Mouse (Mus musculus) stomach, embryonic 15.5 days (tissue): ENCODE measurements around the gene Wscd2. TPM values are rescaled to one million over a fixed set of nuclear protein-coding genes. Genes with fewer than 3 reads are reported as not detected.
"Not testable (repeated sequence)": the region's sequence is repeated elsewhere in the genome, so short reads cannot be mapped to it uniquely, and the experiment has no call there.

Experiments used
- ATAC-seq: fragments of 200-750 bp; cut with Nextera tagmentation; 2 replicates; pipeline ENCODE4 v1.8.0; 2017; ENCODE audit warnings: low read depth, moderate number of reproducible peaks, moderate TSS enrichment; ENCODE audit not compliant: insufficient read depth, low FRiP score
- H3K27ac ChIP-seq: fragments of 300-500 bp; sonication (generic); 2 replicates; pipeline ENCODE4 v1.5.1; 2015; ENCODE audit warnings: mild to moderate bottlenecking, inconsistent platforms
- H3K27me3 ChIP-seq: fragments of 300-500 bp; sonication (generic); replicated peaks from 2 replicates; pipeline ENCODE4 v1.6.1; 2015; ENCODE audit warnings: inconsistent platforms
- H3K36me3 ChIP-seq: fragments of 300-500 bp; sonication (generic); 2 replicates; pipeline ENCODE4 v1.6.1; 2015; ENCODE audit warnings: inconsistent platforms
- H3K4me1 ChIP-seq: fragments of 300-500 bp; sonication (generic); 2 replicates; pipeline ENCODE4 v1.6.1; 2015; ENCODE audit warnings: inconsistent platforms
- H3K4me2 ChIP-seq: fragments of 300-500 bp; sonication (generic); 2 replicates; pipeline ENCODE4 v1.6.1; 2015; ENCODE audit warnings: mild to moderate bottlenecking, inconsistent platforms
- H3K4me3 ChIP-seq: fragments of 300-500 bp; sonication (generic); replicated peaks from 2 replicates; pipeline ENCODE4 v1.5.1; 2015; ENCODE audit warnings: inconsistent platforms
- H3K9ac ChIP-seq: fragments of 300-500 bp; sonication (generic); 2 replicates; pipeline ENCODE4 v1.6.1; 2015; ENCODE audit warnings: inconsistent platforms
- H3K9me3 ChIP-seq: fragments of 300-500 bp; sonication (generic); 2 replicates; pipeline ENCODE4 v1.6.1; 2016; ENCODE audit warnings: inconsistent platforms
- WGBS: fragments of 180-500 bp; shearing (Covaris S2); methylation state at CpG from one replicate; pipeline ENCODE4 v1.1.7; 2015; 5-methylcytosine and 5-hydroxymethylcytosine counted together
- polyA plus RNA-seq: library from polyadenylated mRNA; unstranded; fragments of >200 nt; fragmentation: Nextera tagmentation; extraction: Ambion mirVana; gene quantifications from 2 replicates; pipeline ENCODE4 v1.2.1, GENCODE M21; 2015

Wscd2 gene
- polyA plus RNA-seq, 1 experiment from 2014 or later: 6.5 TPM

DNA sequence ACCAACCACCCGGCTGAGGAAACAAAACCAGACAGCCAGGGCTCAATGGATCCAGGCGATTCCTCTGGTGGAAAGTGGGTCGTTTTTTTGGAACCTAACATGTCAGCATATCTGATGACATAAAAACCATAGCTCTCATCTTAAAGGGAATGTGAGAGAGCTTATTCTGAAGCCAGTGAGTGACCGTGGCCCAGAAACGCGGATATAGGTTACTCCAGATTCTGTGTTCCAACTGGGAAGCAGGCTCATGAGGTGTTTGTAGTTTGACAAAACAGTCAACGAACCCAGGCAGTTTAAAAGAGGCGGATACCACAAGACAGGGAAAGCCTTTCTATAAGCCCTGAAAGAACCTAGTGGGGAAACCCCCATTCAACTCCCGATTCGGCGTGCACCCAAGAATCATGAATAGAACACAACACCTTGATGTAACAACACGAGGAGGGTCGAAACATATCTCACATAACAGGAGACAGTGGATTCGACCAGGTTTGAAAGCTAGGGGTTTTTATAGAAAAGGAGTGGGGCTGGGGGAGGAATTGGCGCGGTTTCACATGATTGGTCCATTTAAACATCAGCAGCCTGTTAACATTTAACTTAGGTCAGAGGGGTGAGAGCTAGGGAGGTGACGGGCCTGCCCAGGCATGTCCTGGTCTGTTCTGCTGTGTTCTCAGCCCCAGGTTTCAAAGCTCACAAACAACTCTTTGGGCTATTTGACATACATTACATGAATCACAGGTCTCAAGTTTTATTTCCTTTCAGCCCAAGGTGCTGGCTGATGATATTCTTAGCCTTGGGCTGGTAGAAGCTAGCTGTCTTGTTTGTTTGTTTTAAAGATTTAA, 95.7 kb downstream of the Wscd2 start:
- H3K36me3 ChIP-seq, H3K4me3 ChIP-seq, H3K9ac ChIP-seq, ATAC-seq, H3K4me2 ChIP-seq, H3K27me3 ChIP-seq, H3K9me3 ChIP-seq, H3K4me1 ChIP-seq, H3K27ac ChIP-seq: not testable (repeated sequence)
- WGBS: 74% methylated on average over 17 of the region's 17 CpGs

DNA sequence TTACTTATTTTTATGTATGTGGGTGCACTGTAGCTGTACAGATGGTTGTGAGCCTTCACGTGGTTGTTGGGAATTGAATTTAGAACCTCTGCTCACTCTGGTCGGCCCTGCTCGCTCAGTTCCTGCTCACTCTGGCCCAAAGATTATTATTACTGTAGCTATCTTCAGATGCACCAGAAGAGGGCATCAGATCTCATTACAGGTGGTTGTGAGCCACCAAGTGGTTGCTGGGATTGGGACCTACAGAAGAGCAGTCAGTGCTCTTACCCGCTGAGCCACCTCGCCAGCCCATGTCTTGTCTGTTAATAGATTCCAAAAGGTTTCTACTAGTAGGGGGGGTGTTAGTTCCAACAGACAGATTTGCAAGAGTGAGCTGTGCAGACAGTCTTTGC, 96.3 kb downstream of the Wscd2 start:
- WGBS: 58% methylated on average over 5 of the region's 5 CpGs
- not testable (repeated sequence) for H3K4me2 ChIP-seq, H3K27ac ChIP-seq, H3K9ac ChIP-seq, H3K4me1 ChIP-seq, ATAC-seq, H3K36me3 ChIP-seq, H3K9me3 ChIP-seq, H3K4me3 ChIP-seq, H3K27me3 ChIP-seq

DNA sequence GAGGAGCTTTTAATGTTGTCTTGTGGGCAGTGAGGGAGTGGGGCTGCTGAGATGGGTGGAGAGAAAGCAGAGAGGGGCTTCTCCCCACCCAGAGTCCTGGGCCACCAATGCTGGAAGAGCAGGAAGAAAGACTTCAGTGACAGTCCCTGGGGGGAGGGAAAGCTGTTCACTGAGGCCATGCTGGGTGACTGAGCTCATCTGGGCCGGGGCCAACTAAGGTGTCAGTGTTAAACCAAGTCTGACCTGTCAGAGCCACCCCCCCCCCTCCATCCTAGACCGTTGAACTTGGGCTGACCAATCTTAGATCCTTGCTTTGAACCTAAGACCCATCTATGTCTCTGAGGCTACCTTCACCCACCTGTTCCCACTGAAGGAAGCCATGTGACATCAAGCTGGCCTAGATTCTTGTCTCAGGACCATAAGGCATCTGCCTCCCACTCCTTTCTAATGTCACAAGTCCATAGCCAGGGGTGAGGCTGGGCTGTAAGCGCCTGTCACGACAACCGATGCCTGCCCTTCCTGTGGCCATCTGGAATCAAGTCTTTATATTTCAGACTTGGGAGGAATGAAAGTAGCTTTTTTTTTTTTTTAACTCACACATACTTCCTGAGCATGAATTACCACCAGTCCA, 100.0 kb downstream of the Wscd2 start:
- H3K9ac ChIP-seq: no peak overlapping the region
- H3K27ac ChIP-seq: no peak overlapping the region
- H3K4me1 ChIP-seq: no peaks in the 10 kb centered on the region
- H3K4me3 ChIP-seq: no peak overlapping the region
- no peaks in the 10 kb centered on the region for H3K9me3 ChIP-seq
- no peaks in the 10 kb centered on the region for H3K27me3 ChIP-seq
- no peaks in the 10 kb centered on the region for H3K36me3 ChIP-seq
- H3K4me2 ChIP-seq: no peak overlapping the region
- WGBS: 67% methylated on average over 5 of the region's 5 CpGs
- no peak for ATAC-seq

GRCm38 (mm10) chr5:113591166-113591565, 101.0 kb downstream of the Wscd2 start:
- no peak for ATAC-seq
- Histone ChIP-seq H3K9ac (no peak overlapping the region), H3K27me3 (no peaks in the 10 kb centered on the region), H3K9me3 (no peaks in the 10 kb centered on the region), H3K36me3 (no peaks in the 10 kb centered on the region), H3K4me2 (no peak overlapping the region), H3K4me3 (no peak overlapping the region), H3K27ac (no peak overlapping the region), H3K4me1 (no peaks in the 10 kb centered on the region)
- 40% methylated on average over 3 of the region's 3 CpGs for WGBS

DNA sequence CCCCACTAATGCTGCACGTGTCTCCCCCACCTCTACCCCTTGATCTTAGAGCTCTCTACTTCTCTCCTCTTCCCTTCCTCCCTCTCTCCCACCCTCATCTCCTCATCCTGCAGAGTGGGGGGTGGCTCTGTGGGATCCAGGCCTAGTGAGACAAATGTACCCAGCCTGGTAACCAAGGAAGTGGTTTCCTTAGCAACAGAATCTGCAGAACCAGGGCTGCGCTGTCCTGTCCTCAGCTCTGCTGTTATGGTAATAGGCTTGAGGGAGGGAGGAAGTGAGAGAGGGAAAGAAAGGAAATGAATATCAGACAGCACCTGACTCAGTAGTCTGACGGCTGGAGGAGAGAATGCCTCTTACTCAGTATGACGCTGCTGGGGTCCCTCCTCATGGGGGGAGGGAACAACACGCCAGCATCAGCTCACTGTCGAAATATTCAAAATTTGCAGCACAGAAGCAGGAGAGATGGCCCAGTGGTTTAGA, 101.7 kb downstream of the Wscd2 start:
- no peak for ATAC-seq
- no peaks in the 10 kb centered on the region for H3K36me3 ChIP-seq
- 19% methylated on average over 6 of the region's 6 CpGs for WGBS
- H3K4me3 ChIP-seq: no peak overlapping the region
- no peak overlapping the region for H3K9ac ChIP-seq
- H3K27ac ChIP-seq: no peak overlapping the region
- H3K4me1 ChIP-seq: no peaks in the 10 kb centered on the region
- no peak overlapping the region for H3K4me2 ChIP-seq
- H3K9me3 ChIP-seq: no peaks in the 10 kb centered on the region
- H3K27me3 ChIP-seq: no peaks in the 10 kb centered on the region

- no peaks in the 10 kb centered on the region for H3K4me1 ChIP-seq
- WGBS: 78% methylated on average over 6 of the region's 6 CpGs
- H3K4me3 ChIP-seq: no peak overlapping the region
- no peaks in the 10 kb centered on the region for H3K36me3 ChIP-seq
- H3K4me2 ChIP-seq: no peak overlapping the region
- H3K9ac ChIP-seq: no peak overlapping the region
- no peaks in the 10 kb centered on the region for H3K27me3 ChIP-seq
- no peak for ATAC-seq
- no peak overlapping the region for H3K27ac ChIP-seq
- no peaks in the 10 kb centered on the region for H3K9me3 ChIP-seq
Observed at GRCm38 (mm10) chr5:113593911-113594705, 104.0 kb downstream of the Wscd2 start.

- H3K9me3 ChIP-seq: no peaks in the 10 kb centered on the region
- no peaks in the 10 kb centered on the region for H3K27me3 ChIP-seq
- H3K27ac ChIP-seq: no peak overlapping the region
- H3K4me1 ChIP-seq: no peaks in the 10 kb centered on the region
- H3K4me3 ChIP-seq: no peak overlapping the region
- WGBS: 80% methylated on average over 9 of the region's 9 CpGs
- no peak overlapping the region for H3K9ac ChIP-seq
- no peaks in the 10 kb centered on the region for H3K36me3 ChIP-seq
- H3K4me2 ChIP-seq: no peak overlapping the region
- no peak for ATAC-seq
Observed at GRCm38 (mm10) chr5:113596252-113596651, 106.1 kb downstream of the Wscd2 start.

DNA sequence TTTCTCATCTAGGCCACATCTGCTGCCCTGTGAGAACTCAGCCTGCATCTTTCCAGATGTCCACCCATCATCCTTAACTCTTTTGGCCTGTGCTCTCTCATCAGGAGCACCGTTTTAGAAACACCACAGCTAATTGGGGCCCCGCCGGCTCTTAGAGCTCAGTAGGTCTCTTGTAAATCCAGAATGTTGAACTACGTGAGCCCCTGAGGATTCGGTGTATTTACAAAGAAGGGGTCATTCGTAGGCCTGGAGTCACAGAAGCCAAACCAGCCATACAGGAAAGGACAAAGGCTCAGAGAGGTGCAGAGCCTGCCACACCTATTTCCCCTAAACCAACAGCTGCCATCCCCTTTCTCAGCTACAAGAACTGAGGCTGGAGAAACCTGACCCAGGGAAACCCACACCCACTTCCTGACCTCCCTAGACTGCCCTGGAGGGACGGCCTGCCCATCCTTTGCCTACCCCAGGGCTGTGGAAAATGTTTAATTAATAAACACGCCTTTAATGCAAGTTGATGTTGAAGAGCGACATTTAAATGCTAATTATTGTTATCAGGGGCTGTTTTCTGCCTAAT, 106.7 kb downstream of the Wscd2 start:
- Histone ChIP-seq H3K27ac (no peak overlapping the region), H3K4me2 (no peak overlapping the region), H3K27me3 (no peaks in the 10 kb centered on the region), H3K4me1 (no peaks in the 10 kb centered on the region), H3K36me3 (no peaks in the 10 kb centered on the region), H3K9ac (no peak overlapping the region), H3K9me3 (no peaks in the 10 kb centered on the region), H3K4me3 (no peak overlapping the region)
- 57% methylated on average over 9 of the region's 9 CpGs for WGBS
- no peak for ATAC-seq

DNA sequence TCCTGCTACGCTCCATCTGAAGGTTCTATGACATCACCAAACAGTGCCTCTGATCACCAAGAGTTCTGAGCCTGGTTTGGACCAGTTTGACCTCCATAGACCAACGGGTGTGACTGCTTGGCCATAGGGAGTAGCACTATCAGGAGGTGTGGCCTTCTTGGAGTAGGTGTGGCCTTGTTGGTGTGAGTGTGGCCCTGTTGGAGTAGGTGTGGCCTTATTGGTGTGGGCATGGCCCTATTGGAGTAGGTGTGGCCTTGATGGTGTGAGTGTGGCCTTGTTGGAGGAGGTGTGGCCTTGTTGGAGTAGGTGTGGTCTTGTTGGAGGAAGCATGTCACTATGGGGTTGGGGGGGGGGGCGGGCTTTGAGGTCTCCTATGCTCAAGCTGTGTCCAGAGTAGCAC, 110.0 kb downstream of the Wscd2 start:
- Histone ChIP-seq H3K9me3 (no peaks in the 10 kb centered on the region), H3K27ac (no peak overlapping the region), H3K4me2 (no peak overlapping the region), H3K36me3 (no peaks in the 10 kb centered on the region), H3K27me3 (no peaks in the 10 kb centered on the region), H3K4me3 (no peak overlapping the region), H3K9ac (no peak overlapping the region), H3K4me1 (no peaks in the 10 kb centered on the region)
- ATAC-seq: no peak
- 72% methylated on average over 3 of the region's 3 CpGs for WGBS

GRCm38 (mm10) chr5:113600803-113601202, 110.7 kb downstream of the Wscd2 start:
- WGBS: 79% methylated on average over 4 of the region's 4 CpGs
- no peak overlapping the region for H3K27ac ChIP-seq

GRCm38 (mm10) chr5:113603471-113603870, 113.3 kb downstream of the Wscd2 start:
- WGBS: 77% methylated on average over 9 of the region's 9 CpGs

More at GRCm38 (mm10) chr5:113600803-113601202, 110.7 kb downstream of the Wscd2 start:
- Histone ChIP-seq H3K9ac (no peak overlapping the region), H3K9me3 (no peaks in the 10 kb centered on the region), H3K4me3 (no peak overlapping the region), H3K27me3 (no peaks in the 10 kb centered on the region), H3K36me3 (no peaks in the 10 kb centered on the region), H3K4me2 (no peak overlapping the region), H3K4me1 (no peaks in the 10 kb centered on the region)
- no peak for ATAC-seq

More at GRCm38 (mm10) chr5:113603471-113603870, 113.3 kb downstream of the Wscd2 start:
- no peaks in the 10 kb centered on the region for H3K9me3 ChIP-seq
- H3K4me2 ChIP-seq: no peak overlapping the region
- no peak overlapping the region for H3K27ac ChIP-seq
- H3K4me3 ChIP-seq: no peak overlapping the region
- no peaks in the 10 kb centered on the region for H3K27me3 ChIP-seq
- ATAC-seq: no peak
- no peak overlapping the region for H3K9ac ChIP-seq
- H3K36me3 ChIP-seq: no peaks in the 10 kb centered on the region
- peaks cover 10% of the 10 kb centered on the region; the same call in 1 of the 2 replicates for H3K4me1 ChIP-seq
